Mouse (Mus musculus) kidney, postnatal 4 days (tissue): ENCODE measurements around the gene Lekr1.
A peak's percentile ranks its signal among the peaks of the same experiment; 100 is the strongest.

Source experiments
- DNase-seq, 2 experiments: peaks; one replicate each; pipeline ENCODE4 v3.0.0; 2021; ENCODE audit warnings: mixed read lengths in 2 of 2

Lekr1 gene

GRCm38 (mm10) chr3:65656902-65657660 is 8.9 kb upstream of the Lekr1 start:
- no peak for DNase-seq

GRCm38 (mm10) chr3:65658081-65658612 is 7.9 kb upstream of the Lekr1 start:
- no peak for DNase-seq

- DNase-seq, result peak; percentile 77 to 86
Observed at GRCm38 (mm10) chr3:65658721-65659619, 7.1 kb upstream of the Lekr1 start.

- no peak for DNase-seq
Observed at GRCm38 (mm10) chr3:65659620-65659932, 6.5 kb upstream of the Lekr1 start.

GRCm38 (mm10) chr3:65660336-65660735 is 5.7 kb upstream of the Lekr1 start:
- DNase-seq, result no peak

- no peak for DNase-seq
Observed at GRCm38 (mm10) chr3:65661731-65662130, 4.3 kb upstream of the Lekr1 start.

- DNase-seq, result no peak
Observed at GRCm38 (mm10) chr3:65663176-65663575, 2.9 kb upstream of the Lekr1 start.

GRCm38 (mm10) chr3:65670216-65670615 is 4.2 kb downstream of the Lekr1 start:
- DNase-seq, result peak; percentile 26 to 48

GRCm38 (mm10) chr3:65673725-65674124 is 7.7 kb downstream of the Lekr1 start:
- DNase-seq, result peak; percentile 24 to 41

- DNase-seq, result no peak
Observed at GRCm38 (mm10) chr3:65680612-65681011, 14.6 kb downstream of the Lekr1 start.

GRCm38 (mm10) chr3:65689705-65690104 is 23.7 kb downstream of the Lekr1 start:
- no peak for DNase-seq

- no peak for DNase-seq
Observed at GRCm38 (mm10) chr3:65690850-65691249, 24.8 kb downstream of the Lekr1 start.

- DNase-seq, result no peak
Observed at GRCm38 (mm10) chr3:65699704-65700103, 33.7 kb downstream of the Lekr1 start.

GRCm38 (mm10) chr3:65714372-65714771 is 48.3 kb downstream of the Lekr1 start:
- DNase-seq, result no peak

- DNase-seq, result no peak
Observed at GRCm38 (mm10) chr3:65717406-65717805, 51.4 kb downstream of the Lekr1 start.

GRCm38 (mm10) chr3:65722897-65723296 is 56.9 kb downstream of the Lekr1 start:
- DNase-seq, result peak in 1 of 2 experiments; percentile 9

GRCm38 (mm10) chr3:65723664-65724063 is 57.6 kb downstream of the Lekr1 start:
- DNase-seq, result no peak

- no peak for DNase-seq
Observed at GRCm38 (mm10) chr3:65737816-65738215, 71.8 kb downstream of the Lekr1 start.

- DNase-seq, result no peak
Observed at GRCm38 (mm10) chr3:65744936-65745335, 78.9 kb downstream of the Lekr1 start.

- peak in 1 of 2 experiments; percentile 7 for DNase-seq
Observed at GRCm38 (mm10) chr3:65764511-65765508, 98.8 kb downstream of the Lekr1 start.

- no peak for DNase-seq
Observed at GRCm38 (mm10) chr3:65766387-65766786, 100.4 kb downstream of the Lekr1 start.

GRCm38 (mm10) chr3:65767202-65767862 is 101.3 kb downstream of the Lekr1 start:
- no peak for DNase-seq
